Mouse (Mus musculus) T-cell, adult 2 months (primary cell): Measurements from ENCODE around the gene Atg10.

Experiments
- DNase-seq: peaks from one replicate; pipeline ENCODE4 v3.0.0; 2022; ENCODE audit warnings: low spot score

Gene Atg10

DNA sequence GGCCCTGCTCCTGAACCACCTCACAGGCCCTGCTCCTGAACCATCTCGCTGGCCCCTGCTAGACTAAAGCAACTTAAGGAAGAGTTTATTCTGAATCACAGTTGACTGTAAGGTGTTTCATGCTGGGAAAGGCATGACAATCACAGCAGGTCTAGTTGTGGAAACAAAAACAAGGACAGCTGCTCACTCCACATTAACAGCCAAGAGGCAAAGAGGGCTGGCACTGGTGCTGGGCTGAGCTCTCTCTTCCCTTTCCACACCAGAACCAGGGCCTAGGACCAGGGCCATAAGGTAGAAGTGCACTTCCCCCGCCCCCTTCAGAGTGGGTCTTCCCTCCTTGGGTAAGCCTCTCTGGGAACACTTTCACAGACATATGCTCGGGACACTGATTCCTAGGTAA is 48.4 kb downstream of the Atg10 start:
- DNase-seq = no peak

DNA sequence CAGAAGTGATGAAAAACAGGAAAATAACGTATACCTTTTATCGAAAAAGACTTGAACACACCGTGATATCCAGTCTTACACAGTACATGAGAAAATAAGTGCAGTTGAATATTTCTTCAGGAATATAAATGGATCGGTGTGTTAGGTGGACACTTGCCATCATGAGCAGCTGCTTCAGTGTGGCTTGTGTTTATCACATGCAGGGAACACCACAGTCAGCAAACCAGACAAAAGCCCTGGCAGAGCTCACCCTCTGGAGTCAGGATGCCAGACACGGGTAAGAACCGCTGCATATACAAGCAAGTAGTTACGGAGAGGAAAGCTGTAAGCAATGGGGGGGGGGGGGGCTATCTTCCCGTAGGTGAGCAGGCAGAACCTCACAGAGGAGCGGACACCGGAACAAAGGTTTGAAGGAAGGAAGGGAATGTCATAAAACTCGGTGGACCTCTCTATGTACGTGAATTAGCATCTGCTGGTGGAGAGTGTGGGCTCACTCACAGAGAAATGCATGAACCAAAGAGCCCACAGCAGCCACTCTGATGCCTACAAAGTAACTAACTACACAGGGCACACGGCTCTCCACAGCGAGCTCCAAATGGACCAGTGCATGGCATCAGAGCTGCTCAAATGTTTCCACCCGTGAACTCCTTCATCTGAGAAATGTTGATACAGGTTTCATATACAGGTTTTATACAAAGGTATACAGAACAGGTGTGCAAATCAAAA is 51.8 kb downstream of the Atg10 start:
- DNase-seq = no peak

DNA sequence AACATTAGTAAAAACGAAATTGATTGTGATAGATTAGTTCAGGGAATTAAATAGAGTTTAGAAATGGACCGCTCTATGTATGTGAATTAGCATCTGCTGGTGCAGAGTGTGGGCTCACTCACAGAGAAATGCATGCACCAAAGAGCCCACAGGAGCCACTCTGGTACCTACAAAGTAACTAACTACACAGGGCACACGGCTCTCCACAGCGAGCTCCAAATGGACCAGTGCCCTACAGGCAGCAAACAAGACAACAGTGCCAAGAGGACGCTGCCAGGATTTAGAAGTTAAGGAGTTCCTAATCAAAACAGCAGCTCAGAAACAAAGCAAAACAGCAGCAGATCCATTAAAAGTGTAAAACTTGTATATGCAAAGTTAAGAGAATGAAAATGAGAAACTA is 52.6 kb downstream of the Atg10 start:
- no peak for DNase-seq

DNA sequence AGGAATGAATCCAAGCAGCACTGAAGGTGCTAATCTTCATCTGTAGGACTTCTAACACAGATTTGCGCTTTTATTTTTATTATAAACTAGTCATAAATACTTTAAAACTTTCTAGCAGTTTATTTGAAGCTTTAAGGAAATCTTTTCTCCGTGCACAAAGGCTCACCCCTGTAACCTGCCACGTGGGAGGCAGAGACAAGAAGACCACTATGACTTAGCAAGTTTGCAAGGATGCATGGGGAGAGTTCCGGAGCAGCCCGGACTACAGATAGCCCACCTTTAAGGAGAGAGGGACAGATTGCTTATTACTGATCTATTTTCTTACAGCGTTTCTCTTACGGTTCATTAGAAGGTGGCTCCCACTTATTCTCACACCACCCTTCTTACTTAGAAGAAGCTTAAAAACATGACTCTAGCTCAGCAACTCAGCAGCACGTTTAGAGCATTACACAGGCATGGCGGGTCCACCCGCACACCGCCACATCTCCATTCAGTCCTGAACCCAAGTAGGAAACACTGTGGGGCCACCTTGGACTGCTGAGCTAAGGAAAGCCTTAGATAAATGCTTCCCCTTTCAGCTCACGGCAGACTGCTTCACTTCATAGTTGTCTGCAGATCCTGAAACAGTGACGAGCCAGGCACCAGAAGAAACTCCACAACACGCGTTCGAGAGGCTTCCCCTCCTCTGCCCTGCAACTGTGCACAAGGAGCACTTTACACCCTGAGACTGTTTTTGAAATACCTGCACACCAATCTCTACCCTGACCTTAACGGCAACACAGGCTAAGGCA is 54.0 kb downstream of the Atg10 start:
- DNase-seq = no peak

DNA sequence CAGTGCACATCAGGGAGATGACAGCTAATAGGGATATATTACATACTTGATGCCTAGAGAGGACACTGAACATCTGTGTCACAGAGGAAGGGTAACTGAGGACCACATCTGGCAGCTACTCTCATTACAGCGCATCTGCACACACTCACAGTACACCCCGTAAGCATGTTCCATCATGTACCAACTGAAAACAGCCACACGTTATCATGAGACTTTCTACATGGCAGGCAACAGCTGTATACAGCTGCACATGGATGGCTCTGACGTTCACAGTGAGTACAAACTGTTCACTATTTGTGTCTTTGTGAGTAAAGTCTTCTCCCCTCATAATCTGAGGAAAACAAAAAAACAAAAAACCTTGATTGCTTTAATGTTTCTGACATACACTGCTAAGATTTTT is 55.3 kb downstream of the Atg10 start:
- DNase-seq = no peak

DNA sequence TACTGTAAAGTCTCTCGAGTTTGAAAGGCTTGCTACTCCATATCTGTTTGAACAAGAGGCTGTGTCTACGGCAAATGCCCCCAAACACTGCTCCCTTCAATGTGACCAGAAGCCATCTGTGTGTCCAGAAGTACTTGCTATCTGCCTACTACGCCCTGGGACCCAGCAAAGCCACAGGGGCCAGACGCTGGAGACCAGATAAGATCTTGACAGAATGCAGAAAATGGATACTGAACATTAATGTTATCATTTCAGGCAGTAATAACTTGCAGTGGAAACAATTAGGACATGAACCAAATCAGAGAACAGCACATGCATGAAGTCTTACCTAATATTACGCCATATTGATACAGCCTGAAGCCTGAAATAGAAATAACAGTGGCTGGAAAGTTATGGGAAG is 56.2 kb downstream of the Atg10 start:
- no peak for DNase-seq

DNA sequence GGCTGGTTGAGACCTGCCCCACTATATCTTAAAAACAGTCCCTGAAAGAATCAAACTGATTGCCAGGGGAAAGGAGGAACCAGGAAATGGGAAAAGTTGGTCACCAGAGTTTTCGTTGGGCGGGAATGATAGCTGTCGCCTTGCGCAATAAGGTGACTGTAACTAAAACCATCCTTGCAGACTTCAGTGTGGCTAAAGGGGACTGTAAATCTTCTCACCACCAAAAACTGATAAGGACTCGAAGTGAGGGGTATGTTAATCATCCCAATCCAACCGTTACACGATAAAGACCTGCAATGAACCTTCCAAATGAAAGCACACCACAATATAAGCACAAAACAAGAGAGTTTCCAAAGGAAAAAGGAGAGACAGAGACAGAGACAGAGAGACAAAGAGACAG is 57.5 kb downstream of the Atg10 start:
- no peak for DNase-seq

DNA sequence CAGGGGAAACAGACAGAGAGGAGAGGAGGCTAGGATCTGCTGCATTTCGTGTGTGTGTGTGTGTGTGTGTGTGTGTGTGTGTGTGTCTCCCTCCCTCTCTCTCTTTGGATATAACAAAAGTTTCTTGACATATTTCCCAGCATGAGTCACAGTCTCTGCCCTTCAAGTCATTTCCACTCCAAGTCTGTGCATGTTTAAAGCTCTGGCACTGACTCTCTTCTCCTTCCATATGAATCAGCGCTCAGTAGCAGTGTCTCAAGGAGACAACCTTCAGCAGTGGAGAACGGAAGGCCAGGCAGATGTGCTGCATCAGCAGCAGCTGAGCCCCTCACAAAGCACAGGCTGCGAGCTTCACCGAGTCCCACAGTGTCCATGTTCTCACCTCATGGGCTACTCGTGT is 58.6 kb downstream of the Atg10 start:
- DNase-seq = no peak

DNA sequence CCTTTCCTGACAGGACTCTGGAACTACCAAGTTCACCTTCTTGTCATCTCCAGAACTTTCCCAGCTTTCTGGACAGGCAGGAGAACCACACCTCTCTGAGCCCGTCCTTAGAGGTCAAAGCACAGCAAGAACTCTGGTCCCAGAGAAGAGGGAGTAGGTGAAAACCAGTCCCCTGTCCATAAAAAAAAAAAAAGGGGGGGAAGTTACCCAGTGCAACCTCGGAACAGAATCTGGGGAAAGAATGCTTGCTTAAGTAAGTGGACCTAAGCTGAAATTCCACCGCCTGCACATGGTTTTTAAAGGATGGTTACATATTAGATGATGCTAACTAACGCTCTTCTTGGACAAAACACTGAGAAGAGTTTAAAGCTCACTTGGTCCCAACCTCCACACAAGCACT is 60.5 kb downstream of the Atg10 start:
- no peak for DNase-seq

DNA sequence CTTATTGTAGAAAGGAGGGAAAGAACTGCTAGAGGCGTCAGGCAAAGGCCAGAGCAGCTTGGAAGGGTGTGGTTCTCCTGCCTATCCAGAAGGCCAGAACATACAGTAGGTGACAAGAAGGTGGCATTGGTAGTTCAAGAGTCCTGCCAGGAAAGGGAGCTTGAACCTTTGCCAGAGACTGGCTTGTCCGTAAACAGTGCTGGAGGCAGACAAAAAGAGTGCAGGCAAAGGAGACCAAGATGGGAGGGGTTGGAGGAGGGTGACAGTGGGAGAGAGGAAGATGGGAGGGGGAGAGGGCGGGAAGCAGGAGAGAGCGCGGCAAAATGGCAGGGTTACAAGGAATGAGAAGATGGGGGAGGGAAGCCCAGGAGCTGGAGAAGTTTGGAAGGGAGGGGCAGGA is 61.3 kb downstream of the Atg10 start:
- no peak for DNase-seq

DNA sequence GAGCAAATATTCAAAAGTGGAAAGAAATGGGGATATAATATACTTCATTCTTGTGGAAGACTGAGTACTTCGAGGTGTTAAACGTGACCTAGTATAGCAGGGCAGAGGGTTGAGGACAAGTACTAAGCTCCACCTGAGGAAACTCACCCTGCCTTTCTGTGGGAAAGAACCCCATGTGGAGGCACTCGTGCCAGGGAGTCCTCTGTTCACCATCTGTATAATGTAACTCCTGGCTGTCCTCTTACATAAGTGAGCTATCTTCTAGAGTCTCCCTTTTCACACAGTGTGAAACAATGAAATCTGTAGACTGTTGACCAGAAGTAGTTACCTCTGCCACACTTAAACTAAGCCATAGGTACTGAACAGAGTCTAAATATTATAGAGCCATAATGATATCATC is 63.2 kb downstream of the Atg10 start:
- DNase-seq = no peak

DNA sequence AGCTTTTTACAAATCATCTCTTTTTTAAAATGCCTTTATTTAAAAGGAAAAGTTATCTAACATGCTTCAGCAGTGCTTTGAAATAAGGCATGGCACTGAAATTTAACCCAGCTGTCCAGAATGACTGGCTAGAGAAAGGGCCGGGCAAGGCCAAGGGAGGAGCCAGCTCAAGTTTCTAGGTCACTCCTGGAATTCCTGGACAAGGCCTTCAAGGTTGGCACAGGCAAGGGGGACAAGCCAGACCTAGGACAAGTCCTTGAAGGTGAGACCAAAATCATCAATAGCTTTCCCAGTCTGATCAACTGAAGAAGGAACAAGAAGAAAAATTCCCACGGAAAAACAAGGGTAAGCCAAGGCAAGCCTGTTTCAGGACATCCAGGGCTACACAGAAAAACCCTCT is 63.9 kb downstream of the Atg10 start:
- DNase-seq = no peak

DNA sequence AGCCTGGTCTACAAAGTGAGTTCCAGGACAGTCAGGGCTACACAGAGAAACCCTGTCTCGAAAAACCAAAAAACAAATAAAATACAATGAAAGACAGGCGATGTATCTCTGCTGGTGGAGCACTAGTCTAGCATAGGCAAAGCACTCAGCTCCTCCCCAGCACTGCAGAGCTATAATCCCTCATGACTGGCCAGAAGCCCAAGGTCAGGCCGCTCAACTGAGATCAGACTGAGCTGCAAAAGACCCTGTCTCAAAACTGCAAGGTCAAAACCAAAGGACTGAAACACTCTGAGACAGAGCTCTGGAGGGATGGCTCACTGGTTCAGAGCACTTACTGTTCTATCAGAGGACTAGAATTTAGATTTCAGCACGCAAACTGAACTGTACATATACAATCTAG is 65.8 kb downstream of the Atg10 start:
- DNase-seq = no peak

DNA sequence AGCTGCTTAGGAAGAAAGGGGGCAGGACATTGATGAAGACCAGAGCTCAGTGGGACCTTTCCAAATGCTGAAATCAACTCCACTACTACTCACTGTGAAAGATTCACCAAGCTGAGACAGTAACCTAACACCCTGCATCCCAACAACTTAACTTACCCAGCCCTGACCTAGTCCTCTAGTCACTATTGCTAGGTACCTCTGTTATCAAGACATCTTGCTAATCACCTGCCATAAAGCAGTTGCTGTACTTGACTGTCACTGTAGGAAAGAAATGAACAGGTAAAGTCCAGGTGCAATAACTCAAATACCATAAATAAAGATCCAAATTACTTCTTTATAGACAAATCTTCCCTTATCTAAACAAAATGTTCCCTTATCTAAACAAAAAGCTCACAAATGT is 66.3 kb downstream of the Atg10 start:
- DNase-seq = no peak

DNA sequence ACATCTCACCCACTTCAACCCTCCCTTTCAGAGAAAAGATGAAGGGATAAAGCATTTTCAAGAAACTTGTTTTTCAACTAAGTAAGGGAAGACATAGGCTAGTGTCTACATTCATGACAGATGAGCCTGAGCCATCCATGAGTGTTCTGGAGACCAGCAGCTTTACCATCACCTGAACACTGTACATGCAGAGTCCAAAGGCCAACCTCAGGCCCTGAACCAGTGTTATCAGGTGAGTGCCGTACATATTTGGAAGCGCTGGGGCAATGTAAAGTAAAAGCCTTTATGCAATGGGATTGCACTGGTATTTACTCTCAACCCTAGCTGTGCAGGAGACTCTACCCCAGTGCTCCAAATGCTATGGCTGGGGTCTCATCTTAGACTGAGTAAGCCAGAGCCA is 66.8 kb downstream of the Atg10 start:
- DNase-seq = no peak

DNA sequence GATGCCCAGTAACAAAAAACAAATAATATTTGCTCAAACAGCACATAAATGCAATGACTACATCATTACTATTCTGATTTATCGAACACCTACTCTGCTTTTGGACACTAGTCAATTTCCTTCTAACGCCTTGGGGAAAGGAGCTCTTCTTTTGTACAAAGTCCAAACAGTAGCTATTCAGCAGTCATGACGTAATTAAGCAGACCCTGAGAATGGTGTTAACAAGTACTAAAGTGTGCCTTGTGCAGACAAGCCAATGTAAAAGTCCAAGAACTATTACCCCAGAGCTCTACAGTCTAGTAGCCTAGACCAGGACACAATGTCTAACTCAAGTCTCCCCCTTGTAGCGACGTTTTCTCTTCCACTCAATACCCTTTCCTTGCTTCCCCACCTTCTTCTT is 67.5 kb downstream of the Atg10 start:
- no peak for DNase-seq

DNA sequence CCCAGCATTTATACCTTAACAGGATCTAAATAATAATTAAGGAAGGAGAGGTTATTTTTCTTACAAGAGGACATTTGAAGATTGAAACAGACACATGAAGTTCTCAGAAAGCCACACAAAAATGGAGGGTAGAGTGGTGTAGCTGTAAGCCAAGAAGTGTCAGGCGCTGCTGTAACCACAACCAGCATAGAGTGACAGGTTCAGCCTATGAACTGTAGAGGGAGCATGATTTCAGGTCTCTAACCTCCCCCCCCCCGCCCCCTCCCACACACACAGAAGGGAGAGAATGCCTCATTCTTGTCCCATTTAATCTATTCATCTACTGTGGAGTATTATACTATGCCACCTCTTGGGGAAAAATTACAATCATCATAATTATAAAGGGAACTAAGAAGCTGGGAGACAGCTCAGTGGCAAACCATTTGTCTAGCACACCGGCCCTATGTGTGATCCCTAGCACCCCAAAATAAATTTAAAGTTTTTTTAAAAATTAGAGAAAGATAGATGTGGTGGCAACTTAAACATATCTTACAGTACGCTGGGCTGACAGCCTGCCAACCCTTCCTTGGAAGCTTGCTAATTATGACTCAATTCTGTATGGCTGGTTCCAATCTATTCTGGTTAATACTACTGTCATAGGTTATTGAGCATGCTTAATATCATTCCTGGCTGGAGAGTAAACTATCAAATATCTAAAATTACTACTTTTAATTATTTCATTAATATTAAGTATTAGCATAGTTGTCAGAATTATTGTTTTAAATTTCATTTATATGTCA is 68.2 kb downstream of the Atg10 start:
- no peak for DNase-seq

DNA sequence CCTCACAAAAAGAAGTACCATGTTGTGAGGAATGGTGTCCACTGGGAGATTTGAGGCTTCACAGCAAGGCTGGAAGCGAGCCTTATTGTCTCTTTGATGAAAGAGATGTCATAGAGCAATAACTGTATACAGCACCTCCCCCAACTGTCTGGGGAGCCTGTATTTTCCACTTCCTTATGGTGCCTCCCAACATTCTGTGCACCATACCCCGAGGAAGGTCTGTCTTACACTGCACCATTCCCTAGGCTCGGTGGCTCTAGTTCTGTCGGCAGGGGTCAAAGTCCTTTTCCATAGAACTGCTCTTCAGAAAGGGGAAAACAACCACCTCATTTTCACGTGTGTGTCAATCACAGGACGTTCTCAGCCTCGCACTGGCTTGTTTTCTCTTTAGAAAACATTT is 69.1 kb downstream of the Atg10 start:
- no peak for DNase-seq

DNA sequence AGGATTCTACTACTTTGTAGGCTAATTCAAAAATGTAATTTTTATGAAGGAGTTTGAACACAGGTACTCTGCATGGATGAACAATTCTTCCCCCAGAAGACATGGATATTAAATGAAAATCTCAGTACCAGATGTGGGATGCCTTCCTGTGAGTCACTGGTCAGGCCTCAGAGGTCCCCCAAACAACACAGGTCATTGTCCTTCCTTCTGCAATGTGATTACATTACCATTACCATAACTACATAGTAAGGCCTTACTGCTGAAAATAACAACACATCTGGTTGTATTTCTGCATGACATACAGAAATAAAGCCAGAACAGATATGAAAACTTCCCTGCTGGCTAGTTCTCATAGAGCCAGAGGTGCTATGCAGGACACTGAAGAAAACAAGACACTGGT is 87.4 kb downstream of the Atg10 start:
- no peak for DNase-seq

DNA sequence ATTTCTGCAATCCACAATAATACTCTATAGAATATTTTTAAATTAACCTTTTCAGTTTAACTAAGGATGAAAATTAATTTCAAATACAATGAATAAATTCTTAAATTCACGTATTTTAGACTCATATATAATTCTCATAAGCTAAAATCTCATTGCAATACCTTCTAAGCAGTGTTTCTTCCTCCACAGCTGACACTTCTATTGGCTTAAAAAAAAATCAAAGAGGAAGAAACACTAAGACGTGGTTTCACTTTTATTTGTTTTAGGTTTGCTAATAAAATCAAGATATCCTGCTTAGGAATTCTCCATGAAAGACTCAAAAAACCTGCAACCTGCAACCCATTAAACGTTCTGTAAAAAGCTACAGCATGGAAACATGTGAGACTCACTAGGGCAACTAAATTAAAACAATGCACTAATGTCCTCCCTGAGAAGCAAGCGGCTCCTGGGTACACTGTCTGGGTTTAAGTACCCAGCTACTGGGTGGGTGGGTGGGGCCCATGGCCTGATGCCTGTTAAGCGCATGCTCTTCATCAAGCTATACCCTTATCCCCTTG is 90.4 kb downstream of the Atg10 start:
- DNase-seq = no peak

DNA sequence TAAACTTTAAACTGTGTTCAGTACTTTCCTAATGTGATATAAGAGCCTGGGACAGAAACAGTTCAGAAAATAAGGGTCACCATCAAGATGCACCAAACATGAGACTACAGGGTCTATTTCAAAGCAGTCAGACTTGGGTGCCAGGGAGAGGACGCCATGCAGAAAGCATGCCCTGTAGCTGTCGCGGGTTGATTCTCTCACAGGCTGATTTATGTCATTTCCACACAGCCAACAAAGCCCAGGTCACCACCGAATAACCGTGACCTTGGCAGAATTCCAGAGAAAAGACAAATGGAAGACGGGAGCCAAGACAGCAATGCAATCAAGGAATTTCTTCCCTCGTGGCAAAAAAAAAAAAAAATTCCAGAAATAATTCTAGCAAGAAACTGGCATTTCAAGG is 94.7 kb downstream of the Atg10 start:
- DNase-seq = no peak

DNA sequence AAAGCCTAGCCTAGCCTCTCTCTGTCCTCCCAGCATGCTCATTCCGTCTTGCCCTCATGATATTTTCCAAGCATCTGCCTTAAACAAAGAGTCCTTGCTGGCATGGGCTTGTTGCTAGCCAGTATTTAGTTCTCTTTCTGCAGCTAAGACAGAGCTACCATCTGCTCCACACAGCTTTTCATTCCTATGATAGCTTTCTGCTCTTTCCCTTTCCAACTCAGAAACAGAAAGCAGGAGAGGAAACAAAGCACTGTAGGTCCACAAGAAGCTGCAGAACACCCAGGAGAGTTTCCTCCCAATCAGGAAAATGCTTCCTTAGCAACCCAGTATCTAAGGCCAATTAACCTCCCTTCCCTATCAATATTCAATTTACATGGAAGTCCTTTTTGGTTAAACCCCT is 95.2 kb downstream of the Atg10 start:
- no peak for DNase-seq

DNA sequence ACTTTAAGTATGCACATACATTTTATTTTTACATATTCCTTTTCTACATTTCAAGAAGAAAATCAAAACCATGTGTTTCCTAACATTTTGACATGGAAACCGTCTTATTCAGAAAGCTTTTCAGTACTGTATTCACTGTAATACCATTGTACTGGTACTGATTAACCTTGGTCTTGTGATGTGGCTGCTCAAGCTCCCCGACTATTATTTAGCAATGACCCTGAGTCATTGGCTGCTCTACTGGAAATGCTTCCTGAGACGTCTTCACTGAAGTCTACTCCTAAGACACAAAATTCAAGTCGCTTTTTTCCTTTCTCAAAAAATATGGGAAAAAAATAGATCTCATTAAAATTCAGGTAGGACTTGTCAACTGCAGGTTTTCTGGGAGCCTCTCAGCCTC is 105.6 kb downstream of the Atg10 start:
- DNase-seq = no peak
